Mouse (Mus musculus) limb, embryonic 13.5 days (tissue): ENCODE results near the gene Mms19. TPM values are rescaled to one million over a fixed set of nuclear protein-coding genes. Genes with fewer than 3 reads are reported as not detected.
A peak's percentile ranks its signal among the peaks of the same experiment; 100 is the strongest.

Experiments
- ATAC-seq: fragments of 200-750 bp; cut with Nextera tagmentation; 2 replicates; pipeline ENCODE4 v1.8.0; 2017; ENCODE audit warnings: low read depth, moderate number of reproducible peaks, moderate TSS enrichment; ENCODE audit not compliant: low FRiP score
- H3K27ac ChIP-seq: fragments of 300-500 bp; sonication (generic); 2 replicates; pipeline ENCODE4 v1.5.1; 2015; ENCODE audit warnings: inconsistent platforms, mild to moderate bottlenecking, moderate library complexity
- H3K27me3 ChIP-seq: fragments of 300-500 bp; sonication (generic); 2 replicates; pipeline ENCODE4 v1.6.1; 2015; ENCODE audit warnings: mild to moderate bottlenecking, inconsistent platforms
- H3K36me3 ChIP-seq: fragments of 300-500 bp; sonication (generic); 2 replicates; pipeline ENCODE4 v1.6.1; 2015; ENCODE audit warnings: inconsistent platforms, mild to moderate bottlenecking, moderate library complexity
- H3K4me1 ChIP-seq: fragments of 300-500 bp; sonication (generic); 2 replicates; pipeline ENCODE4 v1.6.1; 2015; ENCODE audit warnings: inconsistent platforms
- H3K4me2 ChIP-seq: fragments of 300-500 bp; sonication (generic); replicated peaks from 2 replicates; pipeline ENCODE4 v1.6.1; 2015; ENCODE audit warnings: inconsistent platforms, mild to moderate bottlenecking, moderate library complexity
- H3K4me3 ChIP-seq: fragments of 300-500 bp; sonication (generic); 2 replicates; pipeline ENCODE4 v1.5.1; 2015; ENCODE audit warnings: moderate library complexity, mild to moderate bottlenecking, inconsistent platforms
- H3K9ac ChIP-seq: fragments of 300-500 bp; sonication (generic); 2 replicates; pipeline ENCODE4 v1.6.1; 2015; ENCODE audit warnings: mild to moderate bottlenecking, inconsistent platforms
- H3K9me3 ChIP-seq: fragments of 300-500 bp; sonication (generic); 2 replicates; pipeline ENCODE4 v1.6.1; 2016; ENCODE audit warnings: inconsistent platforms
- WGBS: fragments of 180-500 bp; shearing (Covaris S2); methylation state at CpG from one replicate; pipeline ENCODE4 v1.1.7; 2015; 5-methylcytosine and 5-hydroxymethylcytosine counted together
- polyA plus RNA-seq: library from polyadenylated mRNA; unstranded; fragments of >200 nt; fragmentation: Nextera tagmentation; extraction: Ambion mirVana; gene quantifications from 2 replicates; pipeline ENCODE4 v1.2.1, GENCODE M21; 2015

The Mms19 gene
- 40.1 and 43.9 TPM in 2 replicates for polyA plus RNA-seq

DNA sequence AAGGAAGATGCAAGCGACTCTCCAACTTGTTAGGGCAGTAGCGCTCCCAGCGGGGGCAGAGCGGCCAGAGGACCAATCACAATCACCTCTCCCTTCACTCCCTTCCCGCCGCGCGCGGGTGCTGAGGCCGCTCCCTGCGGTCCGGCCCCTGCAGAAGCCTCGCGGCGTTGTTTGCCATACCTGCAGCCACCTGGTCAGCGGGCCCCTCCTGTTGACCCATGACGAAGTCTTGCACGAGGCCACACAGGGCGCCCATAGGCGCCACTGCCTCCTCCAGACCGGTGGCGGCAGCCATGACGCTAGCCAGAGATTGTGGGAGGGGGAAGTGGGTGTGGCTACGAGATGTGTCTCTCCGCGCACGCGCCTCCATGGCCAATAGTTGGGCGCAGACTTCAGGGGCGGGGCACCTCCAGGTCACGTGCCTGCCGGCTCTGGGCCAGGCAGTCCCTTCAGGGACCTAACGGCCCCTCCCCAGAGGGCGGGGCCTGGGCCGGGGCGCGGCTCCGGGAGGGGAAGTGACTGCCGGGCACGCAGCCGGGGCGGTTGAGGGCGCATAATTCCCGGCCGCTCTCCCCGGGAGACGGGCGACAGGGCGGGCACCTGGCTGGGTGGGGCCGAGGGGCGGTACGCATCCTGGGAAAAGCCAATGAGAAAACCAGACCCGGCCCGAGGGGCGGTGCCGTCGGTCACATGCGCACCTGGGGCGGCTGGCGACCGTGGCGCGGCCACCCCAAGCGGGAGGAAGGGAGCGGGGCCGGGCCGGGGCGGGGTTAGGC lies at the start of gene Mms19:
Gene Mms19, minus strand, starts transcription at position 339 of the 776 bp plus-strand sequence.
- 1% methylated on average over 63 of the region's 68 CpGs for WGBS
- peak; percentile 95 for ATAC-seq
- peaks cover 46% of the 10 kb centered on the region for H3K4me1 ChIP-seq

DNA sequence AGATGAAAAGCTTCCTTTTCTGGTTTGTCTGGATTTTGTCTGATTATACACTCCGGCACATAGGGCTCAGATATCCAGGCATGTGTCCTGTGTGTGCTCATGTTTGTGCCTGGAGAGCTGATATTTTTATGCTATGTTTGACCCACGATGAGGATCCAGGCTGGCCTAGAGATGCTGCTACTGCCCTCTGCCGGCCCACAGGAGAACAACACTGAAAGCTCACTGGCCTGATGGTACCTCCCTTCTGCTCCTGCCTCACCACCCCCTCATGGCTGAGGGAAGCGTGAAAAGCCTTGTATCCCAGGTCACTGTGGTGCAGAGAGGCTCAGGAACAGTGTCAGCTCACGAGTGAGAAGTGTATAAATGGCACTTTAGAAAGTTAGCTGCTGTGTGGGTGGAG lies 45.2 kb upstream of the Mms19 start:
- WGBS = 5% methylated on average over 5 of the region's 5 CpGs
- Histone ChIP-seq H3K4me1 (peaks cover 11% of the 10 kb centered on the region; the same call in 1 of the 2 replicates), H3K4me3 (no peak overlapping the region), H3K9me3 (no peaks in the 10 kb centered on the region), H3K9ac (no peak overlapping the region), H3K36me3 (no peaks in the 10 kb centered on the region), H3K27me3 (no peaks in the 10 kb centered on the region), H3K4me2 (no peak overlapping the region), H3K27ac (no peak overlapping the region)
- ATAC-seq = peak; percentile 52; the same call in 1 of the 2 replicates

More for the DNA sequence above, at the start of gene Mms19:
- H3K36me3 ChIP-seq = no peaks in the 10 kb centered on the region
- H3K27ac ChIP-seq = peak within 1 kb of the TSS; percentile 89
- H3K4me2 ChIP-seq = peak within 1 kb of the TSS; percentile 85
- H3K4me3 ChIP-seq = peak within 1 kb of the TSS; percentile 91
- H3K9me3 ChIP-seq = no peaks in the 10 kb centered on the region
- no peaks in the 10 kb centered on the region for H3K27me3 ChIP-seq
- peak within 1 kb of the TSS; percentile 90 for H3K9ac ChIP-seq

DNA sequence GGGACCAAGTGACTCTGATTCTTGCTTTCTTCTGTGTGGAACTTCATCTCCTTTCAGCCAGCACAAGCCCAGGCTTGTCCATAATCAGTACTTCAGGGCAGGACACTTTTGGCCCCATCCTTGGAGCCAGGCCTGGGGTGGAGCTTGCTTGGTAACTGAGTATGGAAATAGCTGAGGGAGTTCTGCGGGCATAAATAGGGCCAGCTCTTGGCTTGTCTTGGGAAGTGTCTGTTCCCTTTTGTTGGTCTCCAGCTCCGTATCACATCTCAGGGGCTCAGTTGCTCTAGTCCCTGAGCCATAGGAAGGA lies 41.5 kb upstream of the Mms19 start:
- H3K4me2 ChIP-seq = no peak overlapping the region
- H3K4me1 ChIP-seq = peaks cover 30% of the 10 kb centered on the region
- ATAC-seq = no peak
- 77% methylated on average over 2 of the region's 2 CpGs for WGBS
- H3K36me3 ChIP-seq = no peaks in the 10 kb centered on the region
- no peaks in the 10 kb centered on the region for H3K9me3 ChIP-seq
- no peaks in the 10 kb centered on the region for H3K27me3 ChIP-seq
- H3K27ac ChIP-seq = no peak overlapping the region
- no peak overlapping the region for H3K9ac ChIP-seq
- no peak overlapping the region for H3K4me3 ChIP-seq

DNA sequence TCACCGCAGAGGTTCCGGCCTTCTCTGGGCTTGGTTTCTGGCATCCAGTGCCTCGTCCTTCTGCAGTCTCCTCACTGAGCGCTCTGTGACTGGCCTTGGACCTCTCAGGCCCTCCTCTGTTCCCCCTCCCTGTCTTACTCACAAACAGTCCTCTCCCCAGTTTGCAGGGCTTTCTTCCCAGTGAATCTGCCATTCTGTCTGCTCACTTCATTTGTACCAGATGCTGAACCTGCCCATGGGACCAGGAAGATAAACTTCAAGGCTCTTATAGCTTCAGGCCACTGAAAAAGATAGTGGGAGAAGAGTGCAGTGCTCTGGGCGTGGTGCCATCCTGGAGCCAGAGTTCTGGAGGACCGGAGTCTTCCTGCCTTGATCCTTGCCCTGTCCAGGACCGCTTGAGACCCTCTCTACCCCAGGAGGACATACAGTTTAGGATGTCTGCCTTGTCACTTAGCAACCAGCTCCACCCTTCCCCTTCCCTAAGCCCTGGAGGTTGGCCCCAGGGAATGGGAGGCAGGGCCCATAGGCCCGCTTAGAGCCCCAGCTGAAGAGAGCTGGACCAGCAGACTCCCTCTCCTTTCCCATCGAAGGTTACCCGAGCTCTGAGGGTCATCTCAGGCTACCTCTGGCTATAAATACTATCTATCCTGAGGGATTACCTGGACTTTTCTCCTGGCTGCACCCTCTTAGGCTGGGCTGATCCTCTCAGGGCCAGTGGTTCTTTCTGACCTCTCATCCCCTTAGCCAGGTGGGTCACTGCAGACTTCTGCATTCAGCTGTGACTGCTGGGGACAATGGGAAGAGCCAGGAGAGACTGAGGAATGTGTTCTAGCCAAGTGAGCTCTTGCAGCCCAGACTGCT lies 41.0 kb upstream of the Mms19 start:
- H3K4me2 ChIP-seq = no peak overlapping the region
- H3K9ac ChIP-seq = no peak overlapping the region
- peaks cover 35% of the 10 kb centered on the region for H3K4me1 ChIP-seq
- H3K27ac ChIP-seq = 0 out of 2 replicates have a peak overlapping the region, but pooled peaks have one; percentile 0
- no peak overlapping the region for H3K4me3 ChIP-seq
- no peaks in the 10 kb centered on the region for H3K9me3 ChIP-seq
- H3K36me3 ChIP-seq = no peaks in the 10 kb centered on the region
- 70% methylated on average over 10 of the region's 10 CpGs for WGBS
- no peaks in the 10 kb centered on the region for H3K27me3 ChIP-seq
- ATAC-seq = no peak

DNA sequence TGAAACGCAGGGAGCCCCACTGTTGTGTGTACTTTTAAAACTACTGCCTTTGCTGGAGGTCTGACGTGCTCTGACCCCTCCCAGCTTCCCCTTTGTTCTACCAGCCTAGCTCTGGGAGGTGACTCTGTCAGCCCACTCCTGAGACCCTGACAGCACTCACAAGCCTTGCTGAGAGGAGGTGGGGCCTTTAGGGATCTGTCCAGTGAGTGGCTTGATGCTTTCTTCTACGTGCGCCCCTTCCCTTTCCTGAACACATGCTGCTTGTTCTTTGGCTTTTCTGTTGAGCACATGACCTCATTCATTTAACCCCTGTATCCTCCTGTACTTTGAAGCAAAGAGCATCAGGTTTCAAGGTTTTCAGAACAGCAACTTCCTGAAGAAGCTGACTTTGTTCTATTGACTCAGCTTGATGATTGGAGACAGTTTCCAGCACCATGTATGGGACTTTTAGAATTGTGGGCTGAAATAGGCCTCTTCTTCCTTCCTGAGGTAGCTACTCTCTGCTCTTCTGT lies 38.1 kb upstream of the Mms19 start:
- Histone ChIP-seq H3K4me2 (no peak overlapping the region), H3K36me3 (no peaks in the 10 kb centered on the region), H3K4me1 (peaks cover 57% of the 10 kb centered on the region), H3K27ac (peak overlapping the region; percentile 61; the same call in 1 of the 2 replicates), H3K9me3 (no peaks in the 10 kb centered on the region), H3K4me3 (no peak overlapping the region), H3K9ac (no peak overlapping the region), H3K27me3 (no peaks in the 10 kb centered on the region)
- WGBS = 40% methylated on average over 4 of the region's 4 CpGs
- ATAC-seq = no peak

DNA sequence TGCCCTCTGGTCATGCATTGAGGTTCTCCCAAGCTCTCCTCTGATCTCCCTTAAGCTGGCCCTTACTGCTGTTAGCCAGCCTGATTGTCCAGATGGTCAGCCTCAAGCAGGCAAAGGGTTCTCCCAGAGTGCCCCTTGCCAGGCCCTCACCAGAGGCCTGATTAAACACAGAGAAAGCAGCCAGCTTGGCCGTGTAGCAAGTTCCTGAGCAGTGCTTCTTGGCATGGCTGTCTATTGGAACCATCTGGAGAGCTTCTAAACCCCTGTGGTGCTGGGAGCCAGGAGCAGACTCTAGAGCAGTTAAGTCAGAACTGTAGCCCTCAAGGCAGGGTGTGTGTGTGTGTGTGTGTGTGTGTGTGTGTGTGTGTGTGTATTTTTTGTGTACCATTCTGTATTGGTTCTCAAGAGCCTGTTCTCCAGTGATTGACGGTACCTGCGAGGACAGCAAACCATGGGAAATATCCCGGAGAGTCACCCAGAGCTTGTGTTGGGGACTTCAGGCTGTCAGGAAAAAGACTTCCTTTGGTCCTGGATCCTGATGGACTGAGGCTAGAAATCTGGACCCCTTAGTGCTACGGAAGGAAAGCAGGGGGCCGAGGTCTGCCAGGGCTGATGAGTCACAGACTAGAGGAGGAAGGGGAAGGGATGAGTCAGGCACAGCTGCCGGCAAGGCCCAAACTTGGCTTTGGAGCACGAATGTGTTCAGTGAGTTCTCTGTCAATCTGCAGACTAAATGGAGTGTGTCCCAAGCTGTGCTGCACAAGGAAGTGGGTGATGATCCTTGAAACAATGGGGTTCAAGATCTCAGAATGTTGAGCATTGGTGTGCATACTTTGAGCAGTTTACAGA lies 36.7 kb upstream of the Mms19 start:
- Histone ChIP-seq H3K4me3 (no peak overlapping the region), H3K4me1 (peaks cover 58% of the 10 kb centered on the region), H3K4me2 (no peak overlapping the region), H3K36me3 (no peaks in the 10 kb centered on the region), H3K27me3 (no peaks in the 10 kb centered on the region), H3K27ac (peak overlapping the region; percentile 88), H3K9ac (peak overlapping the region; percentile 39), H3K9me3 (no peaks in the 10 kb centered on the region)
- ATAC-seq = 0 out of 2 replicates have a peak, but pooled peaks have one; percentile 37
- WGBS = 69% methylated on average over 8 of the region's 8 CpGs

DNA sequence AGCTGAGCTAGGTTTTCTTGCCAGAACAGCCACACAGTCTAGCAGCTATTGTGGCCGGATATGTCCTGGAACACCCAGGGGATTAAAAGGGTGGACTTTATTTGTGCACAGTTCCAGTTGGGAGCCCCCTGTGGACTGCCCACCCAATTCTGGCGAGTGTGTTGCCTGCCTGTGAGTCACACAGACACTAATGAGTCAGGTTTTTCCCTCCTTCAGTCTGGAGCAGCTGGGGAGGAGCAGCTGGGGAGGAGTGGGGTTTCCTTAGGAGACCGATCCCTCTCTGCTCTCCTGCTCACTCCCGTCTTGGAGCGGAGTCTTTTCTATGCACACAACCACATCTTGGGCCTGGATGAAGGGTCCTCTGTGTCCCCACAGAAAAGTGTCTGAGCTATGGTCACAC lies 35.9 kb upstream of the Mms19 start:
- Histone ChIP-seq H3K4me2 (no peak overlapping the region), H3K9ac (peak overlapping the region; percentile 39), H3K4me3 (no peak overlapping the region), H3K36me3 (peaks cover 3% of the 10 kb centered on the region; the same call in 1 of the 2 replicates), H3K27me3 (no peaks in the 10 kb centered on the region), H3K4me1 (peaks cover 51% of the 10 kb centered on the region), H3K9me3 (no peaks in the 10 kb centered on the region), H3K27ac (peak overlapping the region; percentile 88)
- 0 out of 2 replicates have a peak, but pooled peaks have one; percentile 18 for ATAC-seq
- WGBS = 49% methylated on average over 5 of the region's 5 CpGs

DNA sequence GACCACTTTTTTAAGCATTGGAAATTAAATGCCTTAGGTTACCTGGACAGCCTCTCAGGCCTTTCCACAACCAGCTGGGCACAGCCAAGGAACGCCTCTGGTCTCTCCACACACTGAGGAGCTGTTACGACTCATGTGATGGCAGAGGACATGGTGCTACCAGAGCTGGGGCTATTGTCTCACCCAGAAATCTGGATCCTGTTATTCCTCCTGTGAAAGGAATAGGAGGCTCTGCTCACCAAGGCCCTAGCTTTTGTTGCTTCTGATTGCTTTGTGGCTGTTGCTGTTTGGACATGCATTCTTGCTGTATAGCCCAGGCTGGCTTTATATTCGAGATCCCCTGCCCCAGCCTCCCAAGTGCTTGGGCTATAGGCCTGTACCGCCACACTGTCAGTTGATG lies 35.3 kb upstream of the Mms19 start:
- Histone ChIP-seq H3K27me3 (no peaks in the 10 kb centered on the region), H3K36me3 (peaks cover 7% of the 10 kb centered on the region; the same call in 1 of the 2 replicates), H3K4me3 (no peak overlapping the region), H3K4me2 (no peak overlapping the region), H3K9ac (peak overlapping the region; percentile 39; the same call in 1 of the 2 replicates), H3K9me3 (no peaks in the 10 kb centered on the region), H3K4me1 (peaks cover 47% of the 10 kb centered on the region), H3K27ac (peak overlapping the region; percentile 75)
- ATAC-seq = no peak
- 65% methylated on average over 4 of the region's 4 CpGs for WGBS

DNA sequence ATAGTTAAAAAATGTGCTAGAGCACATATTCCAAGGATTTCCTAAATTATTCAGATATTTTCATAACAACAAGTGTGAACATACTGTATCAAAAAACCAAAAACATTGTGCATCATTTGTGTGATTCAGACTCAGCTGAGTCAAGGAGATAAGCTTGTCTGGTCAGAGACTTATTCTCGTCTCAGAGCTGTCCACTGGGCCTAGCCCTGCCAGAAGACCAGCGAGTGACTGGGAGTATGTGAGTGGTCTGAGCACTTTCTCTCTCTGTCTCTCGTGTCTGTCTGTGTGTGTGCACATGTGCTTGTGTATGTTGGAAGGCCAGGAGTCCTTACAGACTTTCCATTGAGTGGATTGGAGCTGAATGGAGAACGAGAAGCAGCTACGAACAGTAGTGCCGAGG lies 34.0 kb upstream of the Mms19 start:
- no peak for ATAC-seq
- Histone ChIP-seq H3K4me3 (no peak overlapping the region), H3K4me1 (peaks cover 46% of the 10 kb centered on the region), H3K36me3 (peaks cover 7% of the 10 kb centered on the region; the same call in 1 of the 2 replicates), H3K27ac (no peak overlapping the region), H3K9ac (no peak overlapping the region), H3K4me2 (no peak overlapping the region), H3K27me3 (no peaks in the 10 kb centered on the region), H3K9me3 (no peaks in the 10 kb centered on the region)
- 84% methylated on average over 6 of the region's 6 CpGs for WGBS

DNA sequence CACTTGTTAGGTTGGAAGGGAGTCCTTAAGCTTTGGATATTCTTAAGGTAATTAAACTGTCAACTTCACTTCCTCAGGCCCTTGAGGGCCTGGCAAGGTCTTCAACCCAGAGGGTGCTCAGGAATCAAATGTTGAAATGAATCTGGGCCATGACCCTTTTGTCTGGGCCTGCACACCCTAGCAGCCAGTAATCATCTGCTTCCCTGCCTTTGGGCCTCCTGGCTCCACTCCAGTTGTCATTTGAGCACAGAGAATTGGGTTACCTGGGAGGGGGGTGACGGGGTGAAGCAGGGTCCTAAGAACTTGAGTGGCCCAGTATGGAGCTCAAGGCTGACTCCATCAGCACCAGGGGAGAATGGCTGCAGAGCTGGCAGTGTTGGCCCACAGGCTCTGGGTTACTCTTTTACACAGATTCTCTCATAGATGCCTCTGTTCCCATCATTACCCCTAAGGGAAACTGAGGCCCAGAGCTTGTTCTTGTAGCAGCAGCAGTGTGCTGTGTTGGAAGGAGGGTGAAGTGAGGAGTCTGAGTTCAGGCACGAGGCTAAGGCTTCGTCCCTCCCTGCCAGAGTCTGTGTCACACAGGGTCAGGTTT lies 33.4 kb upstream of the Mms19 start:
- H3K36me3 ChIP-seq = peaks cover 7% of the 10 kb centered on the region; the same call in 1 of the 2 replicates
- no peak overlapping the region for H3K4me2 ChIP-seq
- H3K27me3 ChIP-seq = no peaks in the 10 kb centered on the region
- WGBS = 80% methylated on average over 3 of the region's 3 CpGs
- H3K9me3 ChIP-seq = no peaks in the 10 kb centered on the region
- no peak overlapping the region for H3K27ac ChIP-seq
- ATAC-seq = no peak
- H3K4me3 ChIP-seq = no peak overlapping the region
- peaks cover 52% of the 10 kb centered on the region for H3K4me1 ChIP-seq
- no peak overlapping the region for H3K9ac ChIP-seq

DNA sequence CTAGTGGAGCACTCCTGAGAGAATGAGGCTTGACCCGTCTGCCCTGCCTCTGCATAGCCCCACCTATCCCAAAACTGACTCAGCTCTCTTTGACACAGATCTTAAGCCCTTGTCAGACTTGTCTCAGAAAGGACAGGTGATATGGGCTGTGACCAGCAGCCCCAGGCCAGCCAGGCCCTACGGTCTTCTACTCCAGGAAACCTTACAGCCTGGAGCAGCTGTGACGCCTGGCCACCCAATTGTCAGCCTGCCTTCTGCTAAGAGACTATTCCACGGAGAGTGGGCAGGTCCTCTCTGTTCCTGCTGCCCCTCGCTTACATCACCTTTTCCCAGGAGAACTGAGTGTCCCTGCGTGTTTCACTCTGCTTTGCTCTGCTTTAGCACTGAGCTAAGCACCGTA lies 30.2 kb upstream of the Mms19 start:
- H3K4me3 ChIP-seq = no peak overlapping the region
- H3K9me3 ChIP-seq = no peaks in the 10 kb centered on the region
- ATAC-seq = no peak
- peaks cover 45% of the 10 kb centered on the region for H3K4me1 ChIP-seq
- no peak overlapping the region for H3K4me2 ChIP-seq
- no peak overlapping the region for H3K9ac ChIP-seq
- H3K36me3 ChIP-seq = peaks cover 7% of the 10 kb centered on the region; the same call in 1 of the 2 replicates
- 81% methylated on average over 7 of the region's 7 CpGs for WGBS
- no peak overlapping the region for H3K27ac ChIP-seq
- no peaks in the 10 kb centered on the region for H3K27me3 ChIP-seq
